Mouse (Mus musculus): ENCODE data around the gene Ice2.

- TF ChIP-seq EP300 (IDR thresholded peaks at IDR 0.05; ENCODE audit: low read depth) = no peak
- 0 out of 2 replicates have a peak, but pooled peaks have one; percentile 1 for TF ChIP-seq CTCF (IDR thresholded peaks at IDR 0.05; ENCODE audit: low read depth)
These were observed 16.0 kb upstream of the Ice2 start for GRCm38 (mm10) chr9:69381741-69382140.

All from liver, postnatal 0 days (tissue).